Mouse (Mus musculus) myocyte (in vitro differentiated cells): Measurements from ENCODE around the gene Gm13420.

ENCODE experiments used
- CEBPB ChIP-seq: IDR thresholded peaks from 2 replicates; pipeline ENCODE4 v1.6.1; 2011; ENCODE audit warnings: mild to moderate bottlenecking, moderate library complexity; ENCODE audit not compliant: poor library complexity, insufficient read depth, severe bottlenecking
- E2F4 ChIP-seq: IDR thresholded peaks from one replicate; pipeline ENCODE4 v1.6.1; 2011; ENCODE audit warnings: mild to moderate bottlenecking, control low read depth, moderate library complexity; ENCODE audit not compliant: insufficient read depth
- POLR2A ChIP-seq: IDR thresholded peaks from one replicate; pipeline ENCODE4 v1.6.1; 2011; ENCODE audit warnings: low read depth, mild to moderate bottlenecking, control low read depth, moderate library complexity; ENCODE audit not compliant: insufficient read length
- USF1 ChIP-seq: IDR thresholded peaks from one replicate; pipeline ENCODE4 v1.6.1; 2011; ENCODE audit warnings: low read depth, mild to moderate bottlenecking, control low read depth, moderate library complexity

DNA sequence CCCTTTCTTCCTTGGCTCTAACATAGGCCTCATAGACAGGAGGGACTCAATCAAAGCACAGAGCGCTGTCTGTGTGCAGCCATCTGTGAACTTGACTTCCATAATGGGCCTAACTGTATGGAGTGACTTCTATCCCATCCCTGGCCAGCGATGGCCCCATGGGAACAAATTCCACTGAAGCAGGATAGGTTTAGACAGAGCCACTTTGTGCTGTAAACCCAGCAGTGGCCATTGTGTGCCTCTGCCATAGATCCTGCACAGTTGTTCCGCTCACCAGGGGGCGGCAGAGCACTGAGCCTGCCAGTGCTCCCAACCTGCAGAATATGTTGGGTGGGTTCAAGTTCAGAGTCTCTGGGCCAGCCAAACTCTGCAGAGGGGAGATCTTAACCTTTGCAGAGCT, 43.8 kb downstream of the Gm13420 start:
- TF ChIP-seq POLR2A, result no peak
- TF ChIP-seq E2F4, result no peak
- no peak for TF ChIP-seq CEBPB
- TF ChIP-seq USF1, result no peak
